In genomic region chr17:52602781-52603170, GRCm38 (mm10) we compare ENCODE assay signal across 10 mouse cellular contexts. TPM values are rescaled to one million over a fixed set of nuclear protein-coding genes. Genes with fewer than 3 reads are reported as not detected.
A peak's percentile ranks its signal among the peaks of the same experiment; 100 is the strongest.
DNase-seq lines count a peak whose midpoint lies in the region; ATAC-seq and TF ChIP-seq lines count a peak whose summit lies in the region.
"Had no signal": no experiment of that assay in that cellular context is flagged by ENCODE, and none has a peak within 500 bp of the region (broad histone marks: within the 10 kb centered on the region; RNA-seq: fewer than 3 reads in every experiment).

No protein-coding gene starts in this region.

- no peak for ATAC-seq in kidney, embryonic 16.5 days (ENCODE audit: low FRiP score, low TSS enrichment)
- no peak for ATAC-seq in intestine, embryonic 15.5 days

- no peak for TF ChIP-seq CTCF in olfactory bulb, adult 2 months (IDR thresholded peaks at IDR 0.05; ENCODE audit: insufficient read depth, low read depth, low read length)

- DNase-seq in kidney, postnatal 10 days, result no peak
- no peak for DNase-seq in forebrain, embryonic 10.5 days (ENCODE audit: extremely low spot score, low spot score)
- no peak for DNase-seq in gastrocnemius, adult 8-10 months (ENCODE audit: low spot score in 2 of 2)
- DNase-seq in adrenal gland, postnatal 36 days, result no peak
- no peak for DNase-seq in limb, embryonic 10.5 days (ENCODE audit: low spot score)

- H3K9ac ChIP-seq in kidney, embryonic 16.5 days (replicated peaks; ENCODE audit: low read length), result no peak overlapping the region
- H3K9ac ChIP-seq in intestine, embryonic 15.5 days, result no peak overlapping the region

- peak overlapping the region; percentile 57 for H3K4me3 ChIP-seq in kidney, embryonic 16.5 days (ENCODE audit: low read length)
- peak overlapping the region; percentile 67 for H3K4me3 ChIP-seq in forebrain, embryonic 10.5 days
- H3K4me3 ChIP-seq in intestine, embryonic 15.5 days (replicated peaks), result peak overlapping the region; percentile 30
- peak overlapping the region; percentile 56 for H3K4me3 ChIP-seq in olfactory bulb, adult 2 months (ENCODE audit: insufficient read depth, low read depth, low read length)
- H3K4me3 ChIP-seq in limb, embryonic 10.5 days, result no peak overlapping the region

- H3K27me3 ChIP-seq in kidney, embryonic 16.5 days (ENCODE audit: insufficient read depth, low read length), result peaks cover 25% of the 10 kb centered on the region
- H3K27me3 ChIP-seq in forebrain, embryonic 10.5 days (ENCODE audit: poor library complexity, severe bottlenecking), result peaks cover 41% of the 10 kb centered on the region
- peaks cover 22% of the 10 kb centered on the region for H3K27me3 ChIP-seq in intestine, embryonic 15.5 days (replicated peaks)
- H3K27me3 ChIP-seq in limb, embryonic 10.5 days (ENCODE audit: low read depth, poor library complexity, severe bottlenecking), result peaks cover 42% of the 10 kb centered on the region

- H3K36me3 ChIP-seq in kidney, embryonic 16.5 days (ENCODE audit: insufficient read depth, low read length), result no peaks in the 10 kb centered on the region
- no peaks in the 10 kb centered on the region for H3K36me3 ChIP-seq in forebrain, embryonic 10.5 days (replicated peaks)
- H3K36me3 ChIP-seq in intestine, embryonic 15.5 days, result no peaks in the 10 kb centered on the region
- no peaks in the 10 kb centered on the region for H3K36me3 ChIP-seq in limb, embryonic 10.5 days

- no peaks in the 10 kb centered on the region for H3K9me3 ChIP-seq in kidney, embryonic 16.5 days (ENCODE audit: low read length)
- no peaks in the 10 kb centered on the region for H3K9me3 ChIP-seq in forebrain, embryonic 10.5 days
- no peaks in the 10 kb centered on the region for H3K9me3 ChIP-seq in intestine, embryonic 15.5 days
- no peaks in the 10 kb centered on the region for H3K9me3 ChIP-seq in limb, embryonic 10.5 days (replicated peaks)

- H3K4me1 ChIP-seq in kidney, embryonic 16.5 days (ENCODE audit: insufficient read depth, low read length), result peaks cover 10% of the 10 kb centered on the region; the same call in 1 of the 2 replicates
- H3K4me1 ChIP-seq in forebrain, embryonic 10.5 days, result peaks cover 25% of the 10 kb centered on the region
- 0 out of 2 replicates have a peak, but pooled peaks cover 5% of the 10 kb centered on the region for H3K4me1 ChIP-seq in intestine, embryonic 15.5 days (replicated peaks)
- H3K4me1 ChIP-seq in olfactory bulb, adult 2 months (ENCODE audit: control insufficient read depth, insufficient read depth, low read length), result peaks cover 6% of the 10 kb centered on the region; the same call in 1 of the 2 replicates
- H3K4me1 ChIP-seq in limb, embryonic 10.5 days, result peaks cover 15% of the 10 kb centered on the region

- WGBS in kidney, embryonic 16.5 days, result 1% methylated on average over 14 of the region's 14 CpGs
- 2% methylated on average over 14 of the region's 14 CpGs for WGBS in forebrain, embryonic 10.5 days
- WGBS in intestine, embryonic 15.5 days, result 4% methylated on average over 14 of the region's 14 CpGs
- WGBS in olfactory bulb, adult 2 months, result under 1% methylated on average over 14 of the region's 14 CpGs
- 2% methylated on average over 14 of the region's 14 CpGs for WGBS in limb, embryonic 10.5 days

- TF ChIP-seq POLR2A in olfactory bulb, adult 2 months (IDR thresholded peaks at IDR 0.05; ENCODE audit: insufficient read depth, low read depth, low read length), result no peak

- H3K4me2 ChIP-seq in kidney, embryonic 16.5 days (replicated peaks; ENCODE audit: low read depth, low read length), result peak overlapping the region; percentile 80
- peak overlapping the region; percentile 90 for H3K4me2 ChIP-seq in intestine, embryonic 15.5 days (replicated peaks)

- H3K27ac ChIP-seq in kidney, embryonic 16.5 days (ENCODE audit: low read length), result no peak overlapping the region
- H3K27ac ChIP-seq in forebrain, embryonic 10.5 days, result peak overlapping the region; percentile 89
- no peak overlapping the region for H3K27ac ChIP-seq in intestine, embryonic 15.5 days
- H3K27ac ChIP-seq in olfactory bulb, adult 2 months (ENCODE audit: insufficient read depth, low read depth, low read length), result no peak overlapping the region
- no peak overlapping the region for H3K27ac ChIP-seq in limb, embryonic 10.5 days

RNA-seq across cellular contexts. Expression of gene Kcnh8, which starts 0.3 kb away (rescaled TPM):
- 0.57 and 0.59 TPM in 2 replicates for polyA plus RNA-seq in kidney, embryonic 16.5 days (2015; fragmentation: Nextera tagmentation; extraction: Ambion mirVana)
- polyA plus RNA-seq in forebrain, embryonic 10.5 days (2016; fragmentation: Nextera tagmentation; extraction: Ambion mirVana), result 0.38 and 0.53 TPM in 2 replicates
- polyA plus RNA-seq in intestine, embryonic 15.5 days (2015; fragmentation: Nextera tagmentation; extraction: Ambion mirVana), result 0.40 and 0.44 TPM in 2 replicates
- not detected in 2 replicates for polyA plus RNA-seq in olfactory bulb, adult 2 months (2012; ENCODE audit: insufficient read depth, insufficient read length, low replicate concordance, missing spikeins)
- total RNA-seq in gastrocnemius, adult 8-10 months (2022), result under 1 TPM in 1 of 4 experiments, not detected in 3; 0.07 TPM
- total RNA-seq in adrenal gland, postnatal 36 days (2021), result under 1 TPM; 0.10 to 0.16 TPM
- 0.04 TPM in 1 of 2 replicates, not detected in the other for polyA plus RNA-seq in limb, embryonic 10.5 days (2016; fragmentation: Nextera tagmentation; extraction: Ambion mirVana)
- total RNA-seq: megakaryocyte progenitor cell, adult 5-6 weeks; MEL had no signal
